Mouse (Mus musculus) T-helper 1 cell (primary cell): Measurements from ENCODE around the gene Cacna1d.

Source experiments
- in situ Hi-C: fragments of 300-600 bp; cut with MboI, MseI; formaldehyde crosslinking; loops from one replicate; pipeline ENCODE4 v1.15.1; 2025; ENCODE audit warnings: high pct_unique_total_duplicates

Cacna1d gene

GRCm38 (mm10) chr14:30491342-30491741 lies at the start of gene Cacna1d:
Gene Cacna1d (minus strand): TSS chr14:30491455.
- in situ Hi-C loops = no loop called here

DNA sequence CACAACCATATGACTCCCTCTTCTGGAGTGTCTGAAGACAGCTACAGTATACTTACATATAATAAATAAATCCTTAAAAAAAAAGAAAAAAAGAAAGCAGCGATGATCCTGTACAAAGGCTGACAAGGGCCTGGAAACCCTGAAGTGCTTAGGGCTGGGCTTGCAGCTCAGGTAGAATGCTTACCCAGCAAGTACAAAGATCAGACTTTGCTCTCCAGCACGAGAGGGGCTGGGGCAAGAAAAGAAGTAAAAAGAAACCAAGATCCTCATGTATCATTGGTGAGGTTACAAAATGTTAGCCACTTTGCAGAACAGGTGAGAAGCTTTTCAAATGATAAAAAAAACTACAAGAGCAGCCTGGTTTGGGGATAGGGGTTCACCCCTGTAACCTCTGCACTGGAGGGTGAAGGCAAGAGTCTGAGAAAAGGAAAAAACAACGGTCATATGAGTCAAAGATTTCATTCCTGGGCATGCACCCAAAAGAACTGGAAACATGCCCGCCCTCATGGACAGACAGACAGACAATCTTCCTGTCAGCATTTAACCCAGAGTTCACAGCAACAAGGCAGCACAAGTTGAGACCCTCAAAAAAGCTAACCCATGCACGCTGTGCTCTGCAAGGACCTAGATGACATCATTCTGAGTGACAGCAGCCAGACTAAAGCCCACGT lies 42.7 kb upstream of the Cacna1d start:
- in situ Hi-C loops = no loop called here

DNA sequence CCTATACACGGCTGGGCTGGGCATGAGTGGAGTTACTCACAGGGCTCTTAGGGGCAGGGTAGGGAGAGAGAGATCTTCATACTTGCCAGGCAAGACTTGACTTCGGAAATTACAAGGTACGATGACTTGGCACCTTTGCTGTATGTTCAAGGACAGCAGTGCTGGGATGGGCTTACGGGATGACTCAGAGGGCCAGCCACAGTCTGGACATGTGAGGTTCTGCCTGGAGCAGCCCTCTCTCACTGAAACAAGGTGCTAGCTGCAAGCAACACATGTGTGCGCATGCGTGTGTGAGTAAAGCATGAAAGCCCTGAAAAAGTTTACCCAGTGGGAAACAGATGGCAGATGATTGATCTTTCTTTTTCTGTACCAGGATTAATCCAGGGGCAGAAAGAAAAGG lies 40.6 kb upstream of the Cacna1d start:
- in situ Hi-C loops = no loop called here

GRCm38 (mm10) chr14:30531431-30531830 lies 40.2 kb upstream of the Cacna1d start:
- in situ Hi-C loops = no loop called here

- in situ Hi-C loops = no loop called here
These were observed 39.5 kb upstream of the Cacna1d start for GRCm38 (mm10) chr14:30530726-30531269.

DNA sequence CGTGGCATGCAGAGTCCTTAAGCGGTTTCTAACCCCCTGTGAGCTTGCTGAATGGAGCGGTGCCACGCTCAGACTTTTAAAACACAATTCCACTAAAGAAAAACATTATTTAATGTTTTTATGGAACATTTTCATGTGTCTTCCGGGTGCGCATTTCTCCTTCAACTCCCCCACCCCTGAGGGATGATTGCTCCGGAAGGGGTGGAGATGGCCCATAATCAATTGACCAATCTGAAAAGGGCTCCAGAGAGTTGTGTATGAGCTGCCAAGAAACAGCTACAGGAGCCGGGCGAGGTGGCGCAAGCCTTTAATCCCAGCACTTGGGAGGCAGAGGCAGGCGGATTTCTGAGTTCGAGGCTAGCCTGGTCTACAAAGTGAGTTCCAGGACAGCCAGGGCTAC lies 38.2 kb upstream of the Cacna1d start:
- in situ Hi-C loops = no loop called here

DNA sequence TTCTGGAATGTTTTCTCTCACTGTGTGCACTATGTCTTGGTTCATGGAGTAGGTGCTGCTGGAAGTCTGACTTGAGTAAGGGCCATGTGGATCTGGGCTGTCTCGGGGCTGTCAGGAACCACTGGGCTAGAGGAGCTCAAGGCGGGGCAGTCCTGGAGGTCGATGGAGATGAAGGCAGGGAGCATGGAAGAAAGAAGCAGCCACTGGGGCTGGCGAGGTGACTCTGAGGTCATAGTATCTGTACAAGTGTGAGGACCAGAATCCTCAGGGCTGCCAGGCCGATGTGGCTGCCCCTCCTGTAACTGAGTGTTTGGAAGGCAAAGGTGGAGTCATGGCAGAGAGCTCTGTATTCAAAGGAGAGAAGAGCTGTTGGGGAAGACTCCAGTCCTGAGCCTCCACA lies 37.7 kb upstream of the Cacna1d start:
- in situ Hi-C loops = no loop called here

- in situ Hi-C loops = no loop called here
These were observed 37.1 kb upstream of the Cacna1d start for GRCm38 (mm10) chr14:30528392-30528791.

GRCm38 (mm10) chr14:30523356-30523755 lies 32.1 kb upstream of the Cacna1d start:
- in situ Hi-C loops = no loop called here

GRCm38 (mm10) chr14:30519323-30519722 lies 28.1 kb upstream of the Cacna1d start:
- in situ Hi-C loops = no loop called here

- in situ Hi-C loops = no loop called here
These were observed 24.9 kb upstream of the Cacna1d start for GRCm38 (mm10) chr14:30515931-30516723.

- in situ Hi-C loops = no loop called here
These were observed 21.6 kb upstream of the Cacna1d start for GRCm38 (mm10) chr14:30512896-30513295.

DNA sequence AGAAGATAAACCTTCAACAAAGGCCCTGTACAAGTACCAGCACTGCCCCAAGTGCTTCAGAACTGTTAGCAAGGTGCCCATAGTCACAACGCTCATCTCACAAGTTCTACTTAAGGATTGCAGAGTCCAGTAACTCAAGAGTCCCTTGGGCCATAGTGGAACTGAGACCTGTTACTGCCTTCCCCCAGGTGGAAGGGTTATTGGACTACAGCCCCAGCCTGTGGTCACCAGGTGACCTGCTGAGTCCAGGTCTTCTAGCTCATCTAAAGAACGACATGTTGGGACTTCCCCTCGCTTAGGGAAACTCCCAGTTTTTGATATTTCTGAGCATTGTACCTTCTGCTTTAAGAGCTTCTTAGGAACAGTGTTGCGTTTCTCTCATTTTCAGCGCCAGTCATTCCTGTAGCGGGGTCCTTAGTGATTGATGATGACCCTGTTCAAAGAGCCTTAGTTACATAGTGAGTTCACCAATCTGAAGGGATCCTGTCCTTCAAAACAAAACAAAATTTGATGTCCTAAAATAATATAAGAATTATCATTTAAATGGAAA lies 19.0 kb upstream of the Cacna1d start:
- in situ Hi-C loops = no loop called here

- in situ Hi-C loops = no loop called here
These were observed 13.7 kb upstream of the Cacna1d start for GRCm38 (mm10) chr14:30504990-30505389.

DNA sequence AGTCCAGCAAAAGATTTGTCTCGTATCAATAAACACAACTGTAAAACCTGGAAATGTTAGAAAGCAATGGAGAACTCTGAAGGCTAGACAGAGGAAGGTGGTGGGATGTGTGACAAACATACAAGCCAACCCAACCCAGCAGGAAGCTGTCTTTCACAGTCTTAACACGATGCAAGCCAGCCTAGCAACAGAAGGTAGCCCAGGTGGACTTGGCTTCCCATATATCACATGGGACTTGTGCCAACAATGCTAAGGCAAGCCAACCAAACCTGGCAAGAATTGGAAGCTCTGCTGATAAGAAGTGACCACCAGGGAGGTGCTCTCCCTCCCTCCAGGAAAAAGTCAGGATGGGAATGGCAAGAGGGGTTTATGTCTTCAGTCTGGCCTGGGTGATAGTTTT lies 6.9 kb upstream of the Cacna1d start:
- in situ Hi-C loops = no loop called here

DNA sequence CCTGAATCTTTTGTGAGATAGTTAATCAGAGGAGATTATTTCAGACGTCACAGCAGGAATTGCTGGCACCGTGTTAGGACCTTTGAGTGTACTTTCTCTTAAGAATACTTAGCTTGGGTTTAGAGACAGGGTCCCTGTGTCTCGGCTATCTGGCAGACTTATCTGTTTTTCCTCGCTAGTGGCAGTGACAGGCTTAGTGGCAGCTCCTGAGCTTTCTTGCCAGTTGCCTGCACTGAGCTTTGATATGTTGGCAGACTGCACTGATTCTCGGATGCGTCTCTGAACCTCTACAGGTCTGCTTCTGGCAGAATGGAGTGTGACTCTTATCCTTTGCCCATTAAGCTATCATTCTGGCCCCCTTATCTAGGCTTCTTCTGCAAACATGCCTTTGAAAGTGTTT lies 3.7 kb upstream of the Cacna1d start:
- in situ Hi-C loops = no loop called here

GRCm38 (mm10) chr14:30493276-30493675 lies 2.0 kb upstream of the Cacna1d start:
- in situ Hi-C loops = no loop called here

- in situ Hi-C loops = no loop called here
These were observed 11.8 kb downstream of the Cacna1d start, which contains the start of gene Dcp1a for GRCm38 (mm10) chr14:30479361-30479948. Gene Dcp1a (plus strand): TSS chr14:30479535.

- in situ Hi-C loops = no loop called here
These were observed 16.8 kb downstream of the Cacna1d start for GRCm38 (mm10) chr14:30474416-30474815.

GRCm38 (mm10) chr14:30473605-30474004 lies 17.6 kb downstream of the Cacna1d start:
- in situ Hi-C loops = no loop called here

DNA sequence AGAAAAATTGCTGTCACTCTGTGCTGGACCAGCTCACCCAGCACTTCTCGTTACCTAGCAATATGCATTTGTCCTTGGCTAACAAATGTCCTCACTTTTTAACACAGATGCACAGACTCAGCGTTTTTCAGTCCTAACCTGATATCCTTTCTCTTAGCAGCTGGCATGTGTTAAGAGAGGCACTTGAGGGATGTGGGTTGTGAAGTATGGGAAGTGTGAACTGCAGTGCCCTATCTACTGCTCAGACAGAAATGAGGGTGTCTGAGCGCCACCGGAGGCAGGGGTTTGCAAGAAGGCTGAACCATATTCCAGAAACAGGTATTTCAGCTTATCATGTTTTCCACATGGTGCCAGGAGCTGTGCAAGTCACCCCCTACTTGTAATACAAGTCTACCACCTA lies 27.9 kb downstream of the Cacna1d start:
- in situ Hi-C loops = no loop called here

- in situ Hi-C loops = loop anchor here (5.0 kb wide), 1 partner anchor 328 kb away; no protein-coding TSS in a partner anchor
These were observed 31.2 kb downstream of the Cacna1d start for GRCm38 (mm10) chr14:30459891-30460523.
